Mouse (Mus musculus) spleen, postnatal 36 days (tissue): ENCODE results near the gene Furin.

ENCODE experiments used
- DNase-seq, 2 experiments: peaks; one replicate each; pipeline ENCODE4 v3.0.0; 2022; ENCODE audit warnings: low spot score in 2 of 2, mixed read lengths in 1 of 2

Furin gene

DNA sequence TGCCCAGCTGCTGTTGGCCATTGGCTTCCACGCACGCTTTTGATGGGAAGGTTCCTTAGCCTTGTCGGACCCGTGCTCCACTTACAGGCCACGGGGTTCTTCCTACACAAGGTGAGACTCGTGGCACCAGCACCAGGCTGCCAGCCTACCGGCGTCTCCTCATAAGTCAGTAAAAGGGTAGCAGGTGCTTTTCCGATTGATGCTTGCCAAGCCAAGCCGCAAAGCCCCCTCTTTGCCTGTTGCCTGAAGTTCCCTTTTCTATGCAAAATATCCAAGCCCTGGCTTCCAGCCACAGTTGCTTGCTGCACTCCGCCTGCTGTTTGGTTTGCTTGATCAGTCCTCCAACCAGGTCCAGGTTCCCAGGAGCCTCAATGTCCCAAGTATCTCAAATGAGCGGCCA, 31.4 kb downstream of the Furin start:
- DNase-seq = peak; percentile 60 to 61

DNA sequence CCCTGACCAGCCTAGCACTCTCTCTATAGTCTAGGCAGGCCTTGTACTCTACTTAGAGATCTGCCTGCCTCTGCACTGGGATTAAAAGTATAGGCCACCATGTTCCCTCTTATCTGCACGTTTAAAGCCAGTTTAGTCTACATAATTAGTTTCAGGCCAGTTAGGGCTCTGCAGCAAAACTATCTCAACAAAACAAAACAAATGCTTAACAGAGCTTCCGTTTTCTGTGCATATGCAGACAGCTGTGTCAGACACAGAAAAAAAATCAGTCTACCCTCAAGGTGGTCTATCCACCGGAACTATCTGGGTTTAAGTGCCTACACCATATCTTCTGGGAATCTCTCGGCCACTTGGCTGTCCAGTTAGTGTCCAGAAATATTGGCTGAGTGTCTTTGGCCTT, 31.9 kb downstream of the Furin start:
- DNase-seq = no peak

DNA sequence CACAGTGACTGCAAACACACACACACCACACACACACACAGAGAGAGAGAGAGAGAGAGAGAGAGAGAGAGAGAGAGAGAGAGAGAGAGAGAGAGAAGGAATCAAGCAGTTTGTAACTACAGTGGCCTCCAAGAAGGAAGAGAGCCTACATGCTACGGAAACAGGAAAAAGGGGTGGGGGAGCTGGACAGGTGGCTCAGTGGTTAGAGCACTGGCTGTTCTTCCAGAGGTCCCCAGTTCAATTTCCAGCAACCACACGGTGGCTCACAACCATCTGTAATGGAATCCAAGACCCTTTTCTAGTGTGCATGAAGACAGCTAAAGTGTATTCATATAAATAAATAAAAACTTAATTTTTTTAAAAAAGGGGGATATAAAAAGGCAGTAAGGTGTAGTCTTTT, 32.6 kb downstream of the Furin start:
- no peak for DNase-seq

DNA sequence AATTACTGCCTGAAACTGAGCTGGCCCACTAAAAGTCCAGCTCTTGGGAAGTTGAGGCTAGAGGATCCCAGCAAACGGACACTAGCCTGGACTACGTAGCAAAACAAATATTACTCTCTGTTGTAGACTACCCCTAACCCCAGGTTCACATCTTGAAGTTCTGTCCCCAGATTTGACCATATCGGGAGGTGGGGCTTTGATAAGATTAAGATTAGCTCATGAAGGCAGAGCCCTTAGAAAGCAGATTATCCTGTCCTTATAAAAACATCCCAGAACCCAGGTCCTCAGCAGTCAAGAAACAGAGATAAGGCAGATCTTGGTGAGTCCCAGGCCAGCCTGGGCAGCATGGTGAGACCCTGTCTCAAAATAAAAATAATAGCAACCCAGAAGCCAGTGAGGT, 33.1 kb downstream of the Furin start:
- no peak for DNase-seq

DNA sequence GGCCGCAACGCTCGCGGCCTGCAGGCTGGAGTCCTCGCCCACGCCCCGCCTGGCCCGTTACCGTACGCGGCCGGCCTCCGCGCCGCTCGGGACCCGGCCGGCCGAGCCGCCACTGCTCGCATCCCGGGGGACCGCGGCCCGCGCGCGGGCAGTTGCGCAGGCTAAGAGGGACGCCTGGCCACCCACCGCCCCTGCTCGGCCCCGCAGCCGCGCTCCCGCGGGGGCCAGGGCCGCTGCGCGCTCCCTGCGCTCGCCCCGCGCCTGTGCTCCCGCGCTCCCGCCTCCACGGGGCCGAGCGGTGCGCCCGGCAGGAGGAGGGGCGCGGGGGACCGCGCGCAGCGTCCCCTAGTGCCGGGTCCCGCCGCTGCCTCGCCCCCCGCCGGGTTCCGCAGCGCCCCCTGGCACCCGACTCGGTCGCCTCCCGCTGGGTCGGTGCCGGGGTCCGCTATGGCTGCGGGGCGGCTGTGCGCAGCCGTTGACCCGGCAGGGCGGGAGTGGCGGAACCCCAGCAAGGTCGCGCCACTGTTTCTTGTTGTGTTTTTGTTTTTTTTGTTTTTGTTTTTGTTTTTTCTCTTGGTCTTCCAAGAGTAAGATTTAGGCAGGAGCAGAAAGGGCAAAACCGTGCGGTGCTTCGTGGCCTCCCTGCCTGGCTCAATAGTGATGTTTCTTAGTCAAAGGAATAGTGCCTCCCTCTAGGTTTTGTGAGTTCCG, 34.0 kb downstream of the Furin start, which contains the start of gene Man2a2:
Man2a2 (minus strand) TSS at position 335 of the 711 bp plus-strand sequence.
- peak; percentile 70 to 76 for DNase-seq

DNA sequence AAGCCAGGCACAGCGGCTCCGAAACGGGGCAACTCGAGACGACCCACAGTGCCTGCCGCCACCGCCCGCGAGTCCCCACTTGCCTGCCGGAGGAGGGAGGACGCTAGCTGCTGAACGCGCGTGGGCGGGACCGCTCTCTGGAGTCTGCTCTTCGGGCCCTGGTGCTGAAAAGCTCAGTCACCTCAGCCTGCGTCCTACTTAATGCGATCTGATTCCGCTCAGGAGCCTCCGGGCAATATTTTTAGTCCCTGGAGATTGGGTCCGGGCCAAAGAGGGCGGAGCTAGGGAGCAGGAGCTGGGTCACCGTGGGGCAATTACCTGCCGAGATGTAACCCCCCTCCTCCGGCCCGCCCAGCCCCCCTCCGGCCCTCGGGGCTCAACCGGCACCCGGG, 34.6 kb downstream of the Furin start:
- DNase-seq = peak; percentile 85

DNA sequence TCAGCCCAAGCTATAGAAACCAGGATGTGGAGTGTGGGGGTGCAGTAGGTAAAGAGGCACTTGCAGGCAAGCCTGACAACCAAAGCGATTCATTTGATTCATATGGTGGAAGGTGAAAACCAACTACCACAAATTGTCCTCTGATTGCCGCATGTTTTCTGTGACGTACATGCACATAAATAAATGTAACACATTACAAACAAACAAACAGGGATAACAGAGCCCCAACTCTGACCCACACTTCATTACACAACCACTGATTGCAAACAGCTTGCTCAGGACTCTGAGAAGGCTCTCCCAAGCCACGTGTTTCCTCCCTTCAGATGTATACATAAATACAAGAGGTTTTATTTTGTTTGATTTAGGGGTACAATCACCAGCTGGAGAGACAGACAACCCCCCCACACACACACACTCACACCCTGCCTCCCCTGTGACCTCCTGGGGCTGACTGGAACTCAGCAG, 35.2 kb downstream of the Furin start:
- no peak for DNase-seq

DNA sequence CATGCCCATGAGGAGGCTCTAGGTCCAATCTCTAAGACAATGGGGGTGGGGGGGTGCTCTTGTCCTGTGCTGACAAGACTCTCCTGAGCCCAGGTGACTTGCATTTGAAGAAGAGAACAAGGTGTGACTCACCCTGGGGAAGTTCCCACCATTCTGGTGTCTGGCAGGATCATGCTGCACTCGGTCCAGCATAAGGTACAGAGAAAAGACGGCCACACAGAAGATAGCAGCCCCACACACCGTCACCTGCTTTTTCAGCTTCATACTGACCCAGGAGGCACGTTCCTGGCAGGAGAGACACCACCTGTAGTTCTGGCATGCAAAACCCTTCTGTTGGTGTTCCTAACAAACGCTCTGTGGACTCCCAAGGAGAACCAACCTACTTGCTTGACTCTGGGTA, 35.8 kb downstream of the Furin start:
- no peak for DNase-seq

DNA sequence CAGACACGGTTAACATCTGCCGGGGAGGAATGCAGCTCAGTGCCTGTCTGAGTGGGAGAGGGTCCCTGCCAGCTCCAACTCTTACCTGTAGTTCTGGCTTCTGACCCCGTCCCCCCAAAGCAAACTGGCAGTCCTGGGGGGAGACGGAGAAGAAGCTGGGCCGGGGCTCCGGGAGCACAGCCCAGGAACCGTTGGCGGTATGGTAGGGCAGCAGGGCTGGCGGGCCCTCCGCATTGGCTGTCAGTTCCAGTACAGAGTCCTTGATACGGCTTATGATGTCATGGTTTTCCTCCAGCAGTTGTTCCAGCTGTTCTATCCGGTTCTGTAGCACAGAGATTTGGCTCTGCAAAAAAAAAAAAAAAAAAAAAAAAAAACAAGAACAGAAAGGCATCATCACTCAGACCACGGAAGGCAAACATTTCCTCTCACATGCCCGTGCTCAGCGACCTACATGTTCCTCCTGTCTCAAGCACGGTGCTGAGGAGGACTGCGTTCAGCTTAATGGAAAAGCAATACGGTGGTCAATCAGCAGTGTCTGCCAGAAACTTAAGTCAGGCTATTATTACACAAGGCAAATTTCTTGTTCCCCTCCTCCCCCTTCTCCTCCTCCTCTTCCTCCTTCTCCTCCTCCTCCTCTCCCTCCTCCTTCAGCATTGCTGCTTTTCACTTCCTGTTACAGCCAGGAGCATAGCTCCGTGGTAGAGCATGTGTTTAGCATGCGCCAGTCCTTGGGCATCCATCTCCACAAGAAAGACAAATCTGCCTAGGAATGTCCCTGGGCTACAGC, 36.4 kb downstream of the Furin start:
- DNase-seq = peak in 1 of 2 experiments; percentile 47

DNA sequence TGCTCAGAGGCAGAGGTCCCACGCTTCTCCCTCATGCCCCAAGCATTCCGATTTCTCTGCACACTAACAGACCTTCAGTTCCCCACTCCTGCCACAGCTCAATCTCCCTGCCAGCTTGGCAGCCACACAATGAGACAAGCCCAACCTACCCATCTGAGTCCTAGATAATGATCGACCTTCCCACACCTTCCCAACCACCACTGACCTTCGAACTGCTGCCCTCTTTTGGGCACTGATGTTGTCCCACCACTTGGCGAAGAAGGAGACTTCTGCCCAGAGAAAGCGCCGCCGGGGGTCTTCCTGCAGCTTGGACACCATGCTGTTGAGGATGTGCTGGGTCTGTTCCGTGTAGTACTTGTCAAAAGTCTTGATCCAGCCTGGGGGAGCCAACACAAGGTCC, 37.2 kb downstream of the Furin start:
- no peak for DNase-seq

DNA sequence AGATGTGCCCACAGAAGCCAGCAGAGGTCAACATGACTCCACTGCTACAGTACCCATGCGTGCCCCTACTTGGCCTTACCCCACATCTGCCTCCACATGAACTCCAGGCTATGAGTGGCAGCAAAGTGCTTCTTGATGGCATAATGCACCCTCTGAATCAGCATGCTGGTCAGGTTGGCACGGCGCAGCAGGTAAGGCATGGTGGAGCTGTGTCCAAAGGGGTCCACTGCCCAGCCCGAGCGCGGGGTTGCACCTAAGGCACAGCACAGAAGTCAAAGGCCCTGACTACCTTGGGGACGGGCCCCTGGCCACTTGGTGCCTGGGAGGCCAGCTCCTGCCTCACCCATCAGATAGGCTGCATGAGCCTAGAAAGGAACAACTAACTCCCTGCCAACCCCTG, 38.0 kb downstream of the Furin start:
- DNase-seq = no peak

DNA sequence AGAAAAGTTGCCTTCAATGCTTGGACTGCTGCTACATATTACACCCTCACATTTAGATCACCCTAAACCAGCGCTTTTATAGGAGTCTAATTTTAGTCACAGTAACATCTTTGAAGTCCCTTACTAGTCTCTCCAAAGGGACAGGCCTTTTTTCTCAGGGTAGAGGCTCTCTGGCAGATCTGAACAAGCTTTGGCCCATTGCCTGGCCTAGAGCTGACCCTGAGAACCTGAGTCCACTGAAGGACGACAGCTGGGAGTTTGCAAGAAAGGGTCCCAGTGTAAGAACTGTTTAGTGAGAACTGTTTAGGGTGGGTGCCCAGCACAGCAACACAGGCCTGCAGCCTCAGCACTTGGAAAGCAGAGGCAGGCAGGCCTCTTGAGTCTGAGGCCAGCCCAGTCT, 39.5 kb downstream of the Furin start:
- no peak for DNase-seq

DNA sequence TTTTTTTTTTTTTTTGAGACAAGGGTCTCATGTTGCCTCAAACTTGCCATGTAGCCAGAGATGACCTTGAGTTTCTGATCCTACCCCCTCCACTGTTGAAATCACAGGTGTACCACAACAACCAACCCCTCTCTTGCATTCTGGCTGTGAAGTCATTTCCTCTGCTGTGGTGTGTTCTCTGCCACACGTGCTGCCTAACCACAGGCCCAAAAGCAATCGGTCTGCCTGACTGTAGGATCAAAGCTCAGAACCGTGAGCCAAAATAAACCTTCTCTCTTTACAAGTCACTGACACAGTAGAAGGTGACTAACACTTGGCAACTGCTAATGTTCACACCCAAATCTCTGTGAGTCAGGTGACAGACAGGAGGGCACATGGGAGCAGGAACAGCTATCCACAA, 44.8 kb downstream of the Furin start:
- no peak for DNase-seq

DNA sequence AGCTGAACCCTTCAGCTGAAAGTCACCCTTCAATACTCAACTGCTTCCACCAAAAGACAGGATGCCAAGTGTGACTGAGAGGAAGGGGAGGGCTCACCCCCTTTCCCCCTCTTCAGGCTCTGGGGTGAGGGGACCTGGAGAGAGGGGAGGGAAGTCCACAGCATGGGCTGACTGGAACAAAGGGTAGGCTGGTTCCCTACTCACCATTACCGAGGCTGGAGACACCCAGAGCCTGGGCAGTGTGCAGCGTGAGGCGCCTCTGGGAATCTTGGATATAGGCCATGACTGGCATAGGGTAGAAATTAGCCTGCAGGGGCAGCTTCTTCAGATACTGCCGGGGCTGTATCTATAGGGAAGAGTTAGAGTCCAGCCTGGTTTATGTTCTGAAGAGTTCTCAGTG, 47.2 kb downstream of the Furin start:
- DNase-seq = no peak

DNA sequence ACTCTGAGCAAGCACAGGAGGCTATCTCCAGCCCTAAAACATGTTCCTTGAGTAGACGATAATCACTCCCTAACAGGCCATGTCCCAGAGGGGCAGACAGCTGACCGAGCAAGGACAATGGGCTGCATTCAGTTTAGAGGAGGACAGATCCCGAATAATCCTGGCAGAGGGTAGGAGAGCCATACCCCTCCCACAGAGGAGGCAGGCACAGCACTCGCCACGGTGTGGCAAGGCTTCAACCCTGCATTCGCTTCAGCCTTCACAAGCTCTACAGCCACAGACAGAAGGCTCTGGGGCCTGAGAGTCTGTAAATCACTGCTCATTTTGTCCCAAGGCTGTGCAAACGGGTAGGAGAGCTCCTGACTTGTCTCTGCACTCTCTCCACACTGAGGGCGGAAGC, 48.1 kb downstream of the Furin start:
- DNase-seq = no peak

DNA sequence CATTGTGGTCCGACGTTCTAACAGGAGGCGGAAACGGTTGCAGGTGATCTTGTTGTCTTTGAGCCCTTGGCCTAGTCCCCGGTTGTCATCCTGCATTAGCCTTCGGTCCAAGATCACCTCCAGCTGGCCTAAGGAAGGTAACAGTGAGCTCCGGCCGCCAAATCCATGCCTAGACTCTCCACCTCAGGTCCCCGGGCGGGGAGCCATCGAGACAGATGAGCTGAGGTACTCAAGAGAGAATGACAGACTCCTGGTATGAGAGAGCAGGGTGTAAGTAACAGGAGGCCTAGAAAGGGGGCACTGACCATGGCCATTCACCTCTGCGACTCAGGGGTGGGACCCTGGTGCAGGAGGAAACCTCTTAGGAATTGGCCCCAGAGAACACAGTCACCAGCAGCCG, 48.9 kb downstream of the Furin start:
- no peak for DNase-seq

DNA sequence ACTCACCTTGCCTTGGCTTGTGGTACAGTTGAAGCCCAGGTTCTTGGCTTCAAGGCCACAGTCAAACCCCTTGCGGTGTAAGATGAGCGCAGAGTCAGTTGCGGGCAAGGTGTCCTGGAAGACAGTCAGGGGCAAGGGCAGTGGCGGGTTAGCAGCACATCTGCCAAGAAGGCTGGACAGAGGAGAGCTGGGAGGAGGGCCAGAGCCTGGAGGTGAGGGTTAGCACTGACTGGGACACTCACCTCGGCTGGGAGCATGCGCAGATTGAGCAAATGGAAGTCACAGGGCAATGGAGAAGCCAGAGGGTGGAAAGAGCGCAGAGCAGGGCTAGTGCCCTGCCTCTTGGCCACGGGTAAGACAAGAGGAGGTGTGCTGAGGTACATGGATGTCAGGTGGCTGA, 52.3 kb downstream of the Furin start:
- DNase-seq = no peak

DNA sequence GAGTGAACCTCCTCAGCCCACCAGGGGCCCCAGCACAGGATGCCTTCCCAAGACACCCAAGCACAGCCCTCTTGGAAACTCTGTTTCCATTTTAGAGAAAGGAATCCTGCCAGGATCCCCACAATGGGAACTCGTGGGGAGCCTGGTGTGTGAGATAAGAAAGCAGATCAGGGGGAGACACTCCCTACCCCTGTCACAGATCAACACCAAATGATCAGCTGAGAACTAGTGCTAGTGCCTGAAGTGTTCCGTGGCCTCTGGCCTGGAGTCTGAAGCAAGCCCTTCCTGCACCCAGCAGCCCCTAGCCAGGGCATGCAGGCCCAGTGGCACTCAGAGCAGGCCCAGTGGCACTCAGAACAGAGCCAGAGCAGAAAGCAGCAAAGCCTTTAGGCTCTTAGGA, 54.4 kb downstream of the Furin start:
- no peak for DNase-seq

DNA sequence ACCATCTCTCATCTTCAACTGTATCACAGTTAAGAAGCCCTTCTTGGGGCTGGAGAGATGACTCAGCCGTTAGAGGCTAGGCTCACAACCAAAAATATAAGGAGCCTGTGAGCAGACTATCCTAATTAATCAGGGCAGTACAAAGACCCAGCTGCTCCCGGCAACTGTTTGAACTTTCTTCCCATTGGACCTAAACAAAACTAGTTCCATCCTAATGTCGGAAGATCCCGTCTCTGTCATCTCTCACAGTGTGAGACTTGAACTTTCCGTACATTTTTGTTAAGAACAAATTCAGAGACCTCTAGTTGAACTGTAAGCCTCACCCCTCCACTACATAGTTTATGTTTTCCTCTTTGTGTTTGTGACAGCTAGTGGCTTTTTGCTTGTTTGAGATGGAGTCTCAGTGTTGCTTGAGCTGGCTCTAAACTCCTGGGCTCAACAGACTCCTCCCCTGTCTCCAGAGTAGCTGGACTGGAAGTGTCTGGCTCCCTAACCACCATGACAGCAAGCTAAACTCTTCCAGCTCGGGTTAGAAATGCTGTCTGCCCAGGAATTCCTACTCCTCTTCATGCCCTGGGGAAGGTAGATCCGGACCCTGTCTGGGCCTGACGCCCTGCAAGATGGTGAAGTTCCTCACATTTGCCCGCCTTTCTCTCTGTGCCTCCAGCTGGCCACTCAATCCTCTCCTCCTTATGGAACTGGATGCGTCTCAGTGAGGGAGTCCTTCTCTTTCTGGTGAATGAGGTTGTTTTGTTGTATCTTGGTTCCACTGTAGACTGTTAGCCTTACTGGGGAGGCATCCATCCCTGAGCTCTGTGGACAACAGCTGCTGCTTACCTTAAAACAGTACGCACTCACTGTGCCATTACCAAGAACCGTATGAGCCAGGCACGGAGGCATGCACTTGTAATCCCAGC, 57.3 kb downstream of the Furin start:
- no peak for DNase-seq

DNA sequence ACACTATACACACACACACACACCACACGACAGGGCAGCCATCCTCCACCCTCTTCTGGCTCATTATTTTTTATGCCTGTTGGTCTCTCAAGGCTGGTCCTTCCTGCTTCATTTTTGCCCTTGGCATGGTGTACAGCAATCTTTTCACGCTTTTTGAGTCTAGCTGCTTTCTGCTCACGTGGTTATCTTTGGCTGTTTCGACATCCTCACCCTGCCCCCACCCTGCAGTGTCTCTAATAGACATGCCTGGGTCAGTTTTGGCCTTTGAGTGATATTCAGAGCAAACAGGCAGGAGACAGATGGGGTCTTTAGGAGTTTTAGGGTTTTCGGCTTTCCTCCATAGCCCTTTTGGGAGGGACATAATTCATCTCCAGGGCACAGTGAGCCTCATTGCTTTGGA, 58.4 kb downstream of the Furin start:
- DNase-seq = no peak

DNA sequence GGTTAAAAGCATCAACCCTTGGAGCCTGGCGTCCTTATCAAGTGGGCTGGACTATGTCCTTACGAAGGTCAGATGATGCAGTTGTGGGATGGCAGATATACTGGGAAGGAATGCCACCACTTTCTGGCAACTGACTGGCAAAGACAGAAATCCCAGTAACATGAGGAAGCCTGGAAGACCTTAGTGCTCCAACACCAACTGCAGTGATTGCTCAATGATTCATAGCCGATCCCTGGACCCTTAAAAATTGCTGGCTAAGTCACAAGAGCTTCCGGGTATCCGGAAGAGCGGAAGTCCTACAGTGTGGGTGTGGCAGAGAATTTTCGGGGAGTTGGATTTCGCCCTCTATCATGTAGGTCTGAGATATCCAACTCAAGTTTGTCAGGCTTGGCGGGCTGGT, 59.1 kb downstream of the Furin start:
- DNase-seq = no peak
